Mouse (Mus musculus): ENCODE results near the gene Pard6b. TPM values are rescaled to one million over a fixed set of nuclear protein-coding genes. Genes with fewer than 3 reads are reported as not detected.

Gene Pard6b
- polyA plus RNA-seq, 1 experiment: 4.8 TPM

- no peak for TF ChIP-seq GATA1 (IDR thresholded peaks at IDR 0.05; ENCODE audit: low read length)
Measured at GRCm38 (mm10) chr2:168055910-168056665, 24.7 kb upstream of the Pard6b start.

GRCm38 (mm10) chr2:168056666-168056933 lies 24.2 kb upstream of the Pard6b start:
- no peak for TF ChIP-seq GATA1 (IDR thresholded peaks at IDR 0.05; ENCODE audit: low read length)

DNA sequence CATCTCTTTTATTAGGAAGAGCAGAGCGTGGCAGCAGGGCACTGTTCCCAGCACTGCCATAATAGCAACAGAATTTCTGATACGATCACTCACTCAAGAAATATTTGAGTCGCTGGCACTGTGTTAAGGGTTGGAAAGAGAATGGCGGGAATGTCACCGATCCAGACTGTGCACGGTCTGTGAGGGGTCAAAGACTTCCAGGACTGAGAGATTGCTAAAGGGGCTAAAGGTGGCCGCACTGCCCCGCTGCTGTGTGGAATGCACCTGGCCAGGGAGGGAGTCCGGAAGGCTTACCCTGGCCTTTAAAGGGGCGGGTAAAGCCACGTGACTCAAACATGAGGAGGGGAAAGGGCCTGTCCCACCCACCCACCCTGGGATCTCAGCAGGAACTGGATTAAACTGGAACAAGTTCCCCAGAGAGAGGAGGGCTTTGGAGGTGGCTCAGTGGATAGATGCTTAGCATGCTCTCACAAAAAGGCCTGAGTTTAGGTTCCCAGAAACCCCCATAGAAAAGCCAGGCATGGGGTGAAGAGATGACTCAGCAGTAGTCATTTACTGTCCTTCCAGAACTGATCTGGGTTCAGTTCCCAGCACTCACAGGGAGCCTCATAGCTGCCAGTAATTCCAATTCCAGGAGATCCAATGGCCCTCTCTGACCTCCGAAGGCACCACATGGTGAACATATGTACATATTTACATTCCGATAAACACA lies 22.2 kb upstream of the Pard6b start:
- no peak for TF ChIP-seq GATA1 (IDR thresholded peaks at IDR 0.05; ENCODE audit: low read length)

- TF ChIP-seq GATA1 (IDR thresholded peaks at IDR 0.05; ENCODE audit: low read length): no peak
Measured at GRCm38 (mm10) chr2:168059200-168059790, 21.5 kb upstream of the Pard6b start.

DNA sequence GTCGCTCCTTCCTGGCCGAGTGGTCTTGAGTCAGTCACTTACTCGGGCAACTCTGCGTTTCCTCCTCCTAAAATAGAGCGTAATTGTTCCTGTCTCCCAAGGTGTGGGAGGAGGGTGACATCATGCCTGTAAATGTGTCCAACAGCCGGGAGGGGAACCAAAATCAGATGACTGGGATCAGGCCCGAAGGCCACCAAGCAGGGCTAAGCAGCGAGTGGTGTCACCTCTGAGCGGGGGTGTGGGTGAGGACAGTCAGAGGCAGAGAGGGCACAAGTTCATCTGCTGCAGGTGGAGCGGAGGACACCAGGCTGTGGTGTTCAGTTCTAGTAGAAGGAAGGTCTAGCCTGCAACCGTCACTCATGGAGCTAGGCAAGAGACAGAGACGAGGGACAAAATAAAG lies 17.1 kb upstream of the Pard6b start:
- TF ChIP-seq GATA1 (IDR thresholded peaks at IDR 0.05; ENCODE audit: low read length): no peak

DNA sequence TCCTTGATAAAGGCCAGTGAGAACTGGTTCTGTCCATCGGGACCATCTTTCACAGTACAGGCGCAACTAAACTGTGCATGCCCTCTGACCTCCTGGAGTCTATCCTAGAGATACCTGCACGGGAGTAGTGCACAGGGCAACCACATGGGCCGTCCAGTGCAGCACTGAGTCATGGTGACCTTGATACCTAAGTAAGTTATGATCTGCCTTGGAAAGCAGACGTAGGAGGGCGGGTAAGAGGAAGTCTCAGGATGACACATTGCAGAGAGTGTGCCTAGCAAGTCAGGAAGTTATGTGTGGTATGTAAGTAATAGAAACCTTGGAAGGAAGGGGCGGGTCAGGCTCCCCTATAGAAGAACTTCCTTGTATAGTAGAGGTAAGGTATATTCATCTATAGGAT lies 15.3 kb upstream of the Pard6b start:
- no peak for TF ChIP-seq GATA1 (IDR thresholded peaks at IDR 0.05; ENCODE audit: low read length)

DNA sequence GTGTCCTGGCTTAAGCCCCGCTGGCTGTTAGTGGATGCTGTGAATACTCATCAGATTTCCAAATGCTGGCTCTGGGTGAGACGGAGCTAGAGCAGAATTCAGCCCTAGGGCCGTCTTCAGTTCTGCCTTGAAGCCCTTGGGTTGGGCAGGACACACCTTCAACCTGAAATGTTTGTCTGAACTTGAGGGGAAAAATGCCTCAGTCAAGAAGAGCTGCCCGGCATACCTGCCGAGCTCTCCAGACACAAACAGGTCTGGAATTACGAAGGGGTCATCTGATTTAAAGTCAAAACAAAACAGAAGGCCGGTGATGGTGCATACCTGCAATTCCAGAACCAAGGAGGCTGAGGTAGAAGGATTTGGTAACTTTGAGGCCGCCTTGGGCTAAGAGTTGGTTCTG lies 14.0 kb upstream of the Pard6b start:
- no peak for TF ChIP-seq GATA1 (IDR thresholded peaks at IDR 0.05; ENCODE audit: low read length)

DNA sequence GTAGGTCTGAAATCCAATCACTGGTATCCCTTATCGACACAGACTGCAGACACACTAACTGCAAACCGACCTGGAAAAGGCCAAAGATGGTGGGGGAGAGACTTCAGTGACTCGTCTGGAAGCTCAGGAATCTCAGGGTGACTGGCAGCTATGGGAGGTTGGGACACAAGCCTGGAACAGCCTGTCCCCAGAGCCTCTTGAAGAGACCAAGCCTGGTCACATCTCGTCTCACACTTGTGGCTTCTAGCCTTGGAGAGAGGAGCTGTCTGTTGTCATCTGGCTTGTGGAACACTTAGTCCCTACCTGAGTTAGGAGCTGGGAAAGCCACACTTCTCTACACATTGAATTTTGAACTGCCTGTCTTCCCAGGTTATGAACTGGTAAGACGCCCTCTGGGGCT lies 10.4 kb upstream of the Pard6b start:
- no peak for TF ChIP-seq GATA1 (IDR thresholded peaks at IDR 0.05; ENCODE audit: low read length)

DNA sequence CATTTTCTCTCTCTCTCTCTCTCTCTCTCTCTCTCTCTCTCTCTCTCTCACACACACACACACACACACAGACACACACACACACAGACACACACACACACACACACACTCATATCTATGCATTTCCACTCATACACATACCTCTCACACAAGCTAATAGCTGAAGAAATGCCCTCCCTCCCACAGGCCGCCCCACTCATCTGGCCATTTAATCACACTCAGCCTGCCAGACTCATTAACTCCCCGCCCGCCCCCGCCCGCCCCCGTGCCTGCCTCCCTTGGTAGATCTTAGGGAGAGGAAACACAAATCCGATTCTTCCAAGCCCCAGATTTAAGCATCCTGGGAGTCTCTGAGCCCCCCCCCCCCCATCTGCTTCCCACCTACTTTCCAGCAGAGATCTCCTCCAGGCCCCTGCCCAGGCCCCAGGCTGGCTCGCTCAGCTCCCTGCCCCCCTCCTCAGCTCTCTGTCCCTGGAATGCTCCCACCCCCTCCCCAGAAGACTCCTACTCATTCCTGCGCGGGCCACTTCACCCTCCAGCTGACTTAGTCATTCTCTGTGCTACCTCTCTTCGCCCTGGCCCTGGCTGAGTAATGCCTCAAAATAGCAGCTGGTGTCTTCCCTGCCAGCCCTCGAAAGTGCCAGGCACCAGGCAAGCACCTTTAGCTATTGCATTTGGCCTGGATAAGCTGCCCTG lies 8.2 kb upstream of the Pard6b start:
- no peak for TF ChIP-seq GATA1 (IDR thresholded peaks at IDR 0.05; ENCODE audit: low read length)

DNA sequence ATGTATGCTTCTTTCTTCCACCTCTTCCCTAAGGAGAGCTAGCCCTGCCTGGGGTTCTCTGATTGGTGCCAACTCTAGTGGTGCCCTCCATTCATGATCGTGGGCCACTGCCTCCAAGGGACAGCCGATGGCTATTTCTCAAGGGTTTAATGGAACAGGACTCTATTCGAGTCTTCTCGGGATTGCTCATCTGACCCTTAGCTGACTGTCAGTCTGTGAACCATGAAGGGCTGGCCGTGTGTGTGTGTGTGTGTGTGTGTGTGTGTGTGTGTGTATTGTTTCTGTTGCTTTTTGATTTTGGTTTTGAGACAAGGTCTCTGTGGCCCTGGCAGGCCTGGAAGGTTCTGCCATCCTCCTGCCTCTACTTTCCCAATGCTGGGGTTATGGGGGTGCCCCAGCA lies 7.1 kb upstream of the Pard6b start:
- TF ChIP-seq GATA1 (IDR thresholded peaks at IDR 0.05; ENCODE audit: low read length): no peak

- TF ChIP-seq GATA1 (IDR thresholded peaks at IDR 0.05; ENCODE audit: low read length): no peak
Measured at GRCm38 (mm10) chr2:168074457-168074856, 6.3 kb upstream of the Pard6b start.

DNA sequence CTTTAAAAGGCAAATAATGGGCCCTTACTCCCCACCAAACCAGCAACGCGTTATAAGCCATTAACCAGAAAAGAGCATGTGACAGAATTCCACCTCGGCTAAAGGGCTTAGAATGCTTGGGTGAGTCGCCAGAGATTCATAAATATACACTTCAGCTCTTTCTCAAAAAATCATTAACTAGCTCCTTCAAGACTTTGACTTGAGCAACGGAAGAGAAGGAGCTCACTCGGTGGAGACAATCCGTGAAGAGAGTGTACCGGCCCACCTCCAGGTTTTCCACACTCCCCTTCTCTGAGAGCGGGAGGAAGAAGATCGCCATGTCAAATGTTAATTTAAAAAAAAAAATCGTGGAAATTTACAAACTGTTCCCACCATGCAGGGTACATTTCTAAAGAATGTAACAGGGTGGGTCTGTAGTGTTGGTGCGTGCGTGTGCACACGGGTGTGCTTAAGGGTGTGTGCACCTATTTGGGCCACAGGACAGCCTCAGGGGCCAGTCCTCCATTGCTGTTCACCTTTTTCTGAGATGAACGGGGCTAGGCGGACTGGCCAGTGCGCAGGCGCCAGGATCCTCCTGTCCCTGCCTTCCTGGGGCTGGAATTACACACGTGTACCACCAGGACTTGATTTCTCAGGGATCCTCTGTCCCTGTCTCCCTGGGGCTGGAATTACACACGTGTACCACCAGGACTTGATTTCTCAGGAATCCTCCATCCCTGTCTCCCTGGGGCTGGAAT lies 3.8 kb upstream of the Pard6b start:
- TF ChIP-seq GATA1 (IDR thresholded peaks at IDR 0.05; ENCODE audit: low read length): no peak

DNA sequence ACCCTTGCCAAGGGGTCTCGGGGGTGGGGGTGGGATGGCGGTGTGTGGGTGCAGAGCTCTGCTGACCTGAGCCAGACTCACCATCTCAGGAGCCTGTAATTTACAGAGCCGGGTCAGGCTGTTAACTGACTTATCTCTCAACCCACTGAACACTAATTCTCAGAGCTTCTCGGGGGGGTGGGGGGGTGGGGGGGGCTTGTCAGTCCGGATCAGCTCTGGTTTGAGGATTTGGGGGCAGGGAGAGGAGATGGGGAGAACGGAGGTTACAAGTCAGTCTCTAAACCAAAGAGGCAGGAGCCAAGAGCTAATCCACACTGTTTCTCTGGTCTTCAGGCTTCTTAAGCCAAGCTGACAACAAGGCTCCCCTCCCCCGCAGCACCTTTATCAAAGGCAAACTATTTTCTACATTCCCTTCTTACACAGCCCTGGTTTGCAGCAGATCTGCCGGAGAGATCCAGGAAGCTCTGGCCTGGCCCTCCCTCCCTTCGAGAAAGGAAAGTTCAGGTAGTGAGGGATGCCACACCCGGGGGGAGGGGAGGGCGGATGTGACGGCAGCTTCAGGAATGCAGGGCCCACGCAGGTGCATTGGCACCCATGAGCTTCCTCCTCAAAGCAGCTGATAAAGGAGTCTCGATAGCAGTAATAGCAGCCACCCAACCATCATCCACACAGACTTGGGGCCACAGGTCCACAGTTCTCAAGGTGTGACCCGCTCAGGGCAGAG lies 2.5 kb upstream of the Pard6b start:
- TF ChIP-seq GATA1 (IDR thresholded peaks at IDR 0.05; ENCODE audit: low read length): no peak

- TF ChIP-seq GATA1 (IDR thresholded peaks at IDR 0.05; ENCODE audit: low read length): no peak
Measured at GRCm38 (mm10) chr2:168081299-168081932, 612 bp downstream of the Pard6b start.

DNA sequence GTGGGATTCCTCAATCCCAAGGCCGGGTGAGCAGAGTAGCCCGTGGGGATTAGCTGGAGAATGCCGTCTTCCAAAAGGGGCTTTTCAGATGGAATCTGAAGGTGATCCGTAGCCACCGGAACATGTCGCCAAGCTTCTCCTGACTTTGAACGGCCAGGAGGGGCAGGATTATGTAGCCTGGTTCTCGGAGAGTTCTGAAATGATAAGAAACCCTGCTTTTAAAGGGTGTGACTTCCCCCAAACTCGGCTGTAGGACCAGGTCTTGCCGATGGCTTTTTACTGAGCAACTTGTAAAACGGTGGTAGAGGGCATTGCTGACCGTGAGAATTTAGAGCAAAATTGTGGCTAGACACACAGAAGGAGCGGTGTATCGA lies 1.1 kb downstream of the Pard6b start:
- TF ChIP-seq GATA1 (IDR thresholded peaks at IDR 0.05; ENCODE audit: low read length): no peak

Measured in G1E-ER4 (cell line).